Comparison of ENCODE assay signal across 10 mouse cellular contexts in the genomic region with DNA sequence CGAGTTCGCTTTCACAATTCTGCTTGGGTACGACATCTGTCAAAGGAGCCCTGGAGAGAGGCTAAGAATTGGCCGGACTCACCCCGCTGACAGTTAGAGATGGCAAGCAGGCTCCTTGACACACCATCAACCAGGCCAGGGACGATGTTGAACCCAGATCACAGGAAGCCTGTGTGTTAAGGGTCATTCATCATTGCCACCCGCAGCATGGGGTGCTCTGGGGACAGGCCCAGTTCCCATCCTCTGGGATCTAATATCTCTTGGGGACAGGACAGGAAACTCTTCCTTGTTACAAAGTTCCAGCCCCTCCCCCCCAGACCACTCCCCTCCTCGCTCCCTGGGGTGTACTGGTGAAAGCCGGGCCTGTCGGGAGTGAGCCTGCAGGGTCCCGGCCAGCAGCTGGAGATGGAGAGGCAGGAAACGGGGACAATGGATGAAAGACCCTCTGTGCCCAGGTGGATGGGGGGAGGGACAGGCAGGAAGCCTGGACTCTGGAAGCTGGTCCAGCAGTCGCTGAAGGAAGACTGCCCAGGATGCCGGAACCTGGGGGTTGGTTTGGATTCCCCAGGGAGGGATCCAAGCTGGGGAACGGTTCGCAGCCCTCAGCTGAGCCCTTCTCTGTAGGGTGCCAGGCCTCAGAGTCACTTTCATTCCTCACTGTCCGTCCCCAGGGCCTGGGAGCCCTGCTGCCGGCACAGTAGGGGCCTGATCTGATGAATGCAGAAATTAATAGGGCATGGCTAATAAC. TPM values are rescaled to one million over a fixed set of nuclear protein-coding genes. Genes with fewer than 3 reads are reported as not detected.
DNase-seq lines count a peak whose midpoint lies in the region; ATAC-seq lines count a peak whose summit lies in the region.
"Had no signal": no experiment of that assay in that cellular context is flagged by ENCODE, and none has a peak within 500 bp of the region (broad histone marks: within the 10 kb centered on the region; RNA-seq: fewer than 3 reads in every experiment).

No protein-coding gene starts in this region.

- H3K9me3 ChIP-seq in intestine, embryonic 16.5 days (ENCODE audit: control insufficient read depth, low read length), result no peaks in the 10 kb centered on the region
- no peaks in the 10 kb centered on the region for H3K9me3 ChIP-seq in lung, embryonic 15.5 days
- H3K9me3 ChIP-seq in stomach, embryonic 16.5 days (replicated peaks; ENCODE audit: control insufficient read depth, low read length), result no peaks in the 10 kb centered on the region
- H3K9me3 ChIP-seq: liver, embryonic 15.5 days had no signal

- peak overlapping the region; percentile 57 for H3K27ac ChIP-seq in intestine, embryonic 16.5 days (ENCODE audit: low read length)
- peak overlapping the region; percentile 72 for H3K27ac ChIP-seq in lung, embryonic 15.5 days
- H3K27ac ChIP-seq in stomach, embryonic 16.5 days (ENCODE audit: low read length), result peak overlapping the region; percentile 50
- H3K27ac ChIP-seq: liver, embryonic 15.5 days had no signal

- H3K4me2 ChIP-seq in intestine, embryonic 16.5 days (ENCODE audit: low read depth, low read length), result peak overlapping the region; percentile 31; the same call in 1 of the 2 replicates
- peak overlapping the region; percentile 41 for H3K4me2 ChIP-seq in lung, embryonic 15.5 days
- 0 out of 2 replicates have a peak overlapping the region, but pooled peaks have one; percentile 35 for H3K4me2 ChIP-seq in stomach, embryonic 16.5 days (ENCODE audit: low read depth, low read length)
- H3K4me2 ChIP-seq: liver, embryonic 15.5 days had no signal

- no peaks in the 10 kb centered on the region for H3K27me3 ChIP-seq in intestine, embryonic 16.5 days (replicated peaks; ENCODE audit: control insufficient read depth, insufficient read depth, low read length)
- H3K27me3 ChIP-seq in lung, embryonic 15.5 days, result no peaks in the 10 kb centered on the region
- no peaks in the 10 kb centered on the region for H3K27me3 ChIP-seq in stomach, embryonic 16.5 days (ENCODE audit: control insufficient read depth, insufficient read depth, low read length)

- peak overlapping the region; percentile 44; the same call in 1 of the 2 replicates for H3K9ac ChIP-seq in intestine, embryonic 16.5 days (ENCODE audit: low read depth, low read length)
- 0 out of 2 replicates have a peak overlapping the region, but pooled peaks have one; percentile 15 for H3K9ac ChIP-seq in lung, embryonic 15.5 days
- H3K9ac ChIP-seq in stomach, embryonic 16.5 days (ENCODE audit: low read length), result peak overlapping the region; percentile 46; the same call in 1 of the 2 replicates
- H3K9ac ChIP-seq: liver, embryonic 15.5 days had no signal

- H3K4me1 ChIP-seq in intestine, embryonic 16.5 days (ENCODE audit: control insufficient read depth, insufficient read depth, low read length), result peaks cover 9% of the 10 kb centered on the region; the same call in 1 of the 2 replicates
- peaks cover 17% of the 10 kb centered on the region for H3K4me1 ChIP-seq in lung, embryonic 15.5 days
- peaks cover 15% of the 10 kb centered on the region; the same call in 1 of the 2 replicates for H3K4me1 ChIP-seq in stomach, embryonic 16.5 days (ENCODE audit: control insufficient read depth, insufficient read depth, low read length)
- H3K4me1 ChIP-seq: liver, embryonic 15.5 days had no signal

- H3K4me3 ChIP-seq in intestine, embryonic 16.5 days (ENCODE audit: low read length), result no peak overlapping the region
- no peak overlapping the region for H3K4me3 ChIP-seq in lung, embryonic 15.5 days
- H3K4me3 ChIP-seq in stomach, embryonic 16.5 days (replicated peaks; ENCODE audit: low read length), result 0 out of 2 replicates have a peak overlapping the region, but pooled peaks have one; percentile 7
- H3K4me3 ChIP-seq: liver, embryonic 15.5 days had no signal

- no peaks in the 10 kb centered on the region for H3K36me3 ChIP-seq in intestine, embryonic 16.5 days (ENCODE audit: control insufficient read depth, insufficient read depth, low read length)
- no peaks in the 10 kb centered on the region for H3K36me3 ChIP-seq in lung, embryonic 15.5 days
- H3K36me3 ChIP-seq in stomach, embryonic 16.5 days (ENCODE audit: control insufficient read depth, insufficient read depth, low read length), result no peaks in the 10 kb centered on the region
- H3K36me3 ChIP-seq: liver, embryonic 15.5 days had no signal

- peak; percentile 13 for DNase-seq in gastrocnemius, adult 18-20 months (ENCODE audit: low spot score)
- DNase-seq in gastrocnemius, postnatal 10 days, result no peak
- DNase-seq in brain, embryonic 18.5 days (ENCODE audit: low read depth, low spot score), result peak; percentile 6
- DNase-seq in heart, adult 18-20 months, result peak; percentile 56 to 62
- DNase-seq in urinary bladder, postnatal 4 days (ENCODE audit: low spot score in 2 of 2), result no peak

- peak; percentile 66 for ATAC-seq in intestine, embryonic 16.5 days
- peak; percentile 73 for ATAC-seq in lung, embryonic 15.5 days (ENCODE audit: borderline replicate concordance, extremely low read depth, low FRiP score, low TSS enrichment)
- peak; percentile 70 for ATAC-seq in stomach, embryonic 16.5 days (ENCODE audit: insufficient read depth, low FRiP score)

- 24% methylated on average over 18 of the region's 18 CpGs for WGBS in intestine, embryonic 16.5 days
- WGBS in lung, embryonic 15.5 days, result 10% methylated on average over 18 of the region's 18 CpGs
- 22% methylated on average over 18 of the region's 18 CpGs for WGBS in stomach, embryonic 16.5 days

RNA-seq across cellular contexts. Expression of gene Id3, which starts 38.5 kb away (rescaled TPM):
- 10 to 100 TPM; 13.7 to 24.1 TPM for total RNA-seq in gastrocnemius, adult 18-20 months (2021)
- total RNA-seq in gastrocnemius, postnatal 10 days (2021), result 10 to 100 TPM; 33.3 to 48.8 TPM
- total RNA-seq in heart, adult 18-20 months (2021), result 10 to 100 TPM; 58.3 to 64.3 TPM
- polyA plus RNA-seq in intestine, embryonic 16.5 days (2015; fragmentation: Nextera tagmentation; extraction: Ambion mirVana), result 232 and 245 TPM in 2 replicates
- 498 and 529 TPM in 2 replicates for polyA plus RNA-seq in lung, embryonic 15.5 days (2015; fragmentation: Nextera tagmentation; extraction: Ambion mirVana)
- 271 and 285 TPM in 2 replicates for polyA plus RNA-seq in stomach, embryonic 16.5 days (2015; fragmentation: Nextera tagmentation; extraction: Ambion mirVana)
- total RNA-seq: common myeloid progenitor, adult 5-6 weeks had no signal

RNA-seq across cellular contexts. Expression of gene Rpl11, which starts 51.5 kb away (rescaled TPM):
- total RNA-seq in gastrocnemius, adult 18-20 months (2021), result 100 to 1,000 TPM; 249 to 252 TPM
- 100 to 1,000 TPM; 419 to 459 TPM for total RNA-seq in gastrocnemius, postnatal 10 days (2021)
- 100 to 1,000 TPM; 285 to 315 TPM for total RNA-seq in heart, adult 18-20 months (2021)
- 407 and 467 TPM in 2 replicates for polyA plus RNA-seq in intestine, embryonic 16.5 days (2015; fragmentation: Nextera tagmentation; extraction: Ambion mirVana)
- 476 and 482 TPM in 2 replicates for polyA plus RNA-seq in lung, embryonic 15.5 days (2015; fragmentation: Nextera tagmentation; extraction: Ambion mirVana)
- polyA plus RNA-seq in stomach, embryonic 16.5 days (2015; fragmentation: Nextera tagmentation; extraction: Ambion mirVana), result 352 and 411 TPM in 2 replicates

Comparison
In these comparisons a context has a peak if more than half of its experiments do, and no peak if none do; other contexts are left out.
1. DNase-seq: peak in gastrocnemius, adult 18-20 months (single experiment), brain, embryonic 18.5 days (single experiment) and heart, adult 18-20 months (2 of 2); none in gastrocnemius, postnatal 10 days (single experiment) and urinary bladder, postnatal 4 days (0 of 2).
2. Peak in every context shown above with its lines, with median percentiles within 50 percentile points of each other: ATAC-seq, H3K27ac ChIP-seq, H3K4me2 ChIP-seq and H3K9ac ChIP-seq.